Mouse (Mus musculus): ENCODE measurements around the gene Coro2b. TPM values are rescaled to one million over a fixed set of nuclear protein-coding genes. Genes with fewer than 3 reads are reported as not detected.

Gene Coro2b
- polyA plus RNA-seq, 1 experiment from 2014 or later = 7.3 TPM

DNA sequence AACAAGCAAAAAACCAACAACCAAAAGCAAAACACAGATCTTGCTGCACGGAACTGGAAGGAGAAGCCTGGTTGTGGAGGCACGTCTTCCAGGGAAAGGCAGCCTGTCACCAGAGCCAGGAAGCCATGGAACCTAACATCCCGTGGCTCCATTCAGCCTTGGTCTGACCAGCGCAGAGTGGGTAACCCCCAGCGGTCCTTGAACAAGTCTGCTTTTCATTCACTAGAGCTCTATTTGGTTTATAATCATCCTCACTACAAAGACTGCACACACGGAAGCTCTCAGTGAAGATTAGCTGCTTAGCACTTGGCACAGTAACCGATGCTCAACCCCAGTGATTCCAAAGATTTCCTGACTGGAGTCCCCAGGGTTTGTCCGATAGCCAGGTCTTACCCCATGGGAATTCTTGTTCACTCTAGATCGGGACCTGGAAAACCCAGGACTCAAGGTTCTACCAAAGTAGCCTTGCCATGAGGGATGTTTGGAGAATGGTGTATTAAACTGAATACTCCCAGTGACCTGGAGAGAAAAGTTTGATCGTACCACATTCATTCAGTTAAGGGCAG is 154.2 kb downstream of the Coro2b start:
- Histone ChIP-seq H3K27ac (replicated peaks) (peak overlapping the region; percentile 82; the same call in 1 of the 2 replicates), H3K27me3 (replicated peaks) (no peaks in the 10 kb centered on the region), H3K9ac (0 out of 2 replicates have a peak overlapping the region, but pooled peaks have one; percentile 30), H3K4me3 (no peak overlapping the region), H3K36me3 (peaks cover 30% of the 10 kb centered on the region), H3K4me2 (no peak overlapping the region), H3K9me3 (no peaks in the 10 kb centered on the region), H3K4me1 (peaks cover 33% of the 10 kb centered on the region)
- WGBS = 63% methylated on average over 10 of the region's 10 CpGs
- no peak for ATAC-seq (ENCODE audit: extremely low read depth, insufficient number of reproducible peaks, low FRiP score, low TSS enrichment)

DNA sequence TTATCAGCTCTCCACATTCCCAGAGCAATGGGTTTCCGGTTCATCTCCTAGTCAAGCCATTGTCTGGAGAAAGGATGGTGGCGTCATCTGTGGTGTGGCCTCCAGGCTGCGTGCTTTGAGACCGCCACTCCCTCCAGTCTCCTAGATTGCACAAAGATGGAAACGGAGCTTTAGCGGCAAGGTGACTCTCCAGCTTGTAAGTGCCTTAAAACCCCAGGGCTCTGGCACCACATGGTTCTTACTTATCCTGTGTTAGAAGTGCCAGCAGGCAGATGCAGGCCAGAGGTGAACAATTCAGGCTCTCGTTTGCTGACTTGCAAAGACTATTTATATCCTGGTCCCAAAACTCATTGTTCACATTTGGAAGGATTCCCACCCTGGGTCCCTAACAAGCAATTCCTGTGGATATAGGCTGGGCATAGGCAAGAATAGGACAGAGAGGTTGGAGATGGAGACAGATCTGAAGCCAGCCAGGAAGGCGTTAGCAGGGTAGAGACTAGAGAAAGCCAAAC is 155.4 kb downstream of the Coro2b start:
- H3K4me2 ChIP-seq = peak overlapping the region; percentile 15; the same call in 1 of the 2 replicates
- ATAC-seq (ENCODE audit: extremely low read depth, insufficient number of reproducible peaks, low FRiP score, low TSS enrichment) = peak; percentile 31; the same call in 1 of the 2 replicates
- peaks cover 33% of the 10 kb centered on the region for H3K4me1 ChIP-seq
- no peak overlapping the region for H3K4me3 ChIP-seq
- H3K27ac ChIP-seq (replicated peaks) = peak overlapping the region; percentile 82
- no peaks in the 10 kb centered on the region for H3K27me3 ChIP-seq (replicated peaks)
- H3K9ac ChIP-seq = peak overlapping the region; percentile 24; the same call in 1 of the 2 replicates
- H3K9me3 ChIP-seq = no peaks in the 10 kb centered on the region
- H3K36me3 ChIP-seq = peaks cover 41% of the 10 kb centered on the region
- WGBS = 27% methylated on average over 8 of the region's 8 CpGs

DNA sequence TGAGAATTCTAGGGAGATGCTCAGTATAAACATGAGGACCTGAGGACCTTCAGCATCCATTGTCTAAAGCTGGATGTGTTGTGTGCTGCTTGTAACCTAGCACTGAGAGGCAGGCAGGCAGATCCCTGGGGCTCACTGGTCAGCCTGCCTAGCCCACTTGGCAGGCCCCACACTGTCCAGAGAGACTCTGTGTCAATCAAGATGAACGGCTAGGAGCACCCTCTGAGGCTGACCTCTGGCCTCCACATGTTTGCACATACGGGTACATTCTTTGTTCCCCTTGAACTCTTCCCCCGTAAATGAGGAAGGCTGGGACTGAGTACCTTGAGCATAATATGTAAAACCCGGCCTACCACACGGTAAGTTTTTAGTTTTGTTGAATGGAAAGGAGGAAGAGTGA is 156.5 kb downstream of the Coro2b start:
- 67% methylated on average over 5 of the region's 5 CpGs for WGBS
- Histone ChIP-seq H3K4me1 (peaks cover 33% of the 10 kb centered on the region), H3K9ac (peak overlapping the region; percentile 24; the same call in 1 of the 2 replicates), H3K9me3 (no peaks in the 10 kb centered on the region), H3K4me2 (no peak overlapping the region), H3K27ac (replicated peaks) (peak overlapping the region; percentile 82), H3K27me3 (replicated peaks) (no peaks in the 10 kb centered on the region), H3K36me3 (peaks cover 52% of the 10 kb centered on the region), H3K4me3 (no peak overlapping the region)
- ATAC-seq (ENCODE audit: extremely low read depth, insufficient number of reproducible peaks, low FRiP score, low TSS enrichment) = no peak

DNA sequence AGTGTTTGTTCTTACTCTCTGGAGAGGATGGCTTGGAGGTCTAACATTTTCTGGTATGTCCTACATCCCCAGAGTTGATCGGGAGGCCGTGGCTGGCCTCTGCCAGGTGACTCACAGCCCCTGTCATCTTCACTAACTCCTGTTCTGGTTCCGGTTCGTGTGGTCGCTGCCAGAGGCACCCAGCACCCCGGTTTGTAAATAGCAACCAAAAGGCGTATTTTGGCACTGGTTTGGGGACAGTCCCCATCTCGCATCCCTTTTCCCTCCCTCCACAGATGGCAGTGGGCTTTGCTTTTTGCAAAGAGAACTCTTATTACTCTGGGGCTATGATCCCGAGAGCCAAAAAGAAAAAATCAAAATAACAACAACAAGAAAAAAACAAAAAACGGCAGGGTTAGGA is 158.9 kb downstream of the Coro2b start:
- Histone ChIP-seq H3K4me1 (peaks cover 54% of the 10 kb centered on the region), H3K9me3 (no peaks in the 10 kb centered on the region), H3K27ac (replicated peaks) (no peak overlapping the region), H3K9ac (no peak overlapping the region), H3K27me3 (replicated peaks) (no peaks in the 10 kb centered on the region), H3K4me2 (no peak overlapping the region), H3K4me3 (no peak overlapping the region), H3K36me3 (peaks cover 75% of the 10 kb centered on the region)
- no peak for ATAC-seq (ENCODE audit: extremely low read depth, insufficient number of reproducible peaks, low FRiP score, low TSS enrichment)
- WGBS = 92% methylated on average over 10 of the region's 10 CpGs

DNA sequence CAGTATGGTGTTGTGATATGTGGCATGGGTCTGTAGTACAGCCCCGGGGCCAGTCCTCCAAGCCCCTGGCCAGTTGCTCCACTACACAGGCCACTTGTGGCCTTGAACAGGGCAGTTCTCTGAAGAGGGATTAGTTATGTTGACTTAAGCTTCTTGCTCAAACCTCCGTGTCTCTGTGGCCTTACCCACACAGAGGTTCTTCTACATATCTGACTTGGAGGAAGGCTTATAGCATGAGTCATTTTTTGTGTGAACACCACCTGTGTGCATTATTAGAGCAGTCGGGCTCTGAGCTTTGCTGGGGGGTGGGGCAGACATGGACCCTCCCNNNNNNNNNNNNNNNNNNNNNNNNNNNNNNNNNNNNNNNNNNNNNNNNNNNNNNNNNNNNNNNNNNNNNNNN is 162.6 kb downstream of the Coro2b start:
- ATAC-seq (ENCODE audit: extremely low read depth, insufficient number of reproducible peaks, low FRiP score, low TSS enrichment) = no peak
- H3K4me2 ChIP-seq = no peak overlapping the region
- peaks cover 52% of the 10 kb centered on the region for H3K4me1 ChIP-seq
- 63% methylated on average over 3 of the region's 3 CpGs for WGBS
- no peaks in the 10 kb centered on the region for H3K27me3 ChIP-seq (replicated peaks)
- no peak overlapping the region for H3K4me3 ChIP-seq
- H3K9me3 ChIP-seq = no peaks in the 10 kb centered on the region
- peak overlapping the region; percentile 33; the same call in 1 of the 2 replicates for H3K27ac ChIP-seq (replicated peaks)
- peaks cover 71% of the 10 kb centered on the region for H3K36me3 ChIP-seq
- H3K9ac ChIP-seq = no peak overlapping the region

DNA sequence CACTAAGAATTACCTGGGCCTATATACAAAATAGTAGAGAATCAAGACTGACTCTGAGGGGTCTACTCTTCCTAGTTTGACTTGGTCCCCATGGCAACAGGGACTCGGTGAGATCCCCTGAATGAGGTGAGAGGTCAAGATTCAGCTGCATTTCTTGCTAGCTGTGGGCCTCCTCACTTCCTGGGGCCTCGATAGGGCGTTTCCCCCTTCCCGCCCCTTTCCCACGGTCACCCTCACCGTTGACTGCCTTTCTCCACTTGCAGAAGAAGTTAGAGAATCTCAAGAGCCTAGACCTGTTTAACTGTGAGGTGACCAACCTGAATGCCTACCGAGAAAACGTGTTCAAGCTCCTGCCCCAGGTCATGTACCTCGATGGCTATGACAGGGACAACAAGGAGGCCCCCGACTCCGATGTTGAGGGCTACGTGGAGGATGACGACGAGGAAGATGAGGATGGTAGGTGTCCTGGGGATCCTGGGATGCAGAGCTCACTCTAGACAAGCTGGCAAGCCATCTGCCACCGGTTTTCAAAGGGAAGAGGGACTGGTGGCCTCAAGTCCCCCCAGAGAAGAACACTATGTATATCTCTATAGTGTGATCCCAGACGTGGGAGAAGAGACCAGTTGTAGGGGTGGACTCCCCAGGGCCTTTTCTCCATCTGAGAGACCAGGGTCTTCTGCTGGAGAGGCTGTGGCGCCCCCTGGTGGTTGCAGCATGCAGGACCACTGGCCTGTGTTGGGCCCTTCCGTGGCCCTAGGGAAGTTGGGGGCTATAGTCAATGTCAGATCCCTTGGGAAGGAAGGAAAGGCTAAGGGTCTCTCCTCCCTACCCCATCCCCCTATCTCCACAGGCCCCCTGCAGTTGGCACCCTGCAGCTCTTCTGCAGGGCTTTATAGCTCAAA is 163.4 kb downstream of the Coro2b start:
- no peaks in the 10 kb centered on the region for H3K27me3 ChIP-seq (replicated peaks)
- no peak overlapping the region for H3K9ac ChIP-seq
- H3K4me3 ChIP-seq = no peak overlapping the region
- H3K9me3 ChIP-seq = no peaks in the 10 kb centered on the region
- peak overlapping the region; percentile 51 for H3K27ac ChIP-seq (replicated peaks)
- H3K4me2 ChIP-seq = no peak overlapping the region
- ATAC-seq (ENCODE audit: extremely low read depth, insufficient number of reproducible peaks, low FRiP score, low TSS enrichment) = no peak
- peaks cover 66% of the 10 kb centered on the region for H3K36me3 ChIP-seq
- H3K4me1 ChIP-seq = peaks cover 60% of the 10 kb centered on the region
- WGBS = 52% methylated on average over 18 of the region's 18 CpGs

DNA sequence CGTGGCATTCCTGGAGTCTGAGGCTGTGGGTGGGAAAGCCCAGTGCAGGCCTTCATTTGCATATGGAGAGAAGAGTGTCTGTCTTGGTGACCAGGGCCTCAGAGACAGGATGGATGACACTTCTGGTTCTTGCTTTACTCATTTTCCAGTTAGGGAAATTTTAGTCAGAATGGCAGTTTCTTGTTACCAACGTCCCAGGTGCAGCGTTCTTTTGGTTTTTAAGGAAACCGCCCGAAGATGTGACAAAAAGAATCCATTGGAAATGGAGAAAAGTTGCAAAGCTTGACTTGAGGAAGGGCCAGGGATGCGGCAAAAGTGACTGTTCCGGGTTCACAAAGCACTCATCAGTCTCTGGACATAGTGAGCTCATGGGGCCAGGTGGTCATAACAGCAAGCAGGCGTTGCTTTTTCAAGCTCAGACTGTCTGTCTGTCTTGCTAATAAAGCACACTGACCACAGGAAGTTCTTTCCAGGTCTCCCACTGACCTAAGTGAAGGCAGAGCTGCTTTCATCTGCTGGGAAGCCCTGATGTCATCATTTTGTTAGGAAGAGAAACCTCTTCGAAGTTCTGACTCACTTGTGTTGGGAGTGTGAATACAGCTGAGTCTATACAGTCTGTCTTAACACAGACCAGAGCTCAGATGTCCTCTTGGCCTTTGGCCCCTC is 164.2 kb downstream of the Coro2b start:
- Histone ChIP-seq H3K36me3 (peaks cover 58% of the 10 kb centered on the region), H3K4me2 (no peak overlapping the region), H3K9ac (no peak overlapping the region), H3K27ac (replicated peaks) (peak overlapping the region; percentile 39; the same call in 1 of the 2 replicates), H3K4me3 (no peak overlapping the region), H3K9me3 (no peaks in the 10 kb centered on the region), H3K4me1 (peaks cover 68% of the 10 kb centered on the region), H3K27me3 (replicated peaks) (no peaks in the 10 kb centered on the region)
- no peak for ATAC-seq (ENCODE audit: extremely low read depth, insufficient number of reproducible peaks, low FRiP score, low TSS enrichment)
- 77% methylated on average over 9 of the region's 9 CpGs for WGBS

DNA sequence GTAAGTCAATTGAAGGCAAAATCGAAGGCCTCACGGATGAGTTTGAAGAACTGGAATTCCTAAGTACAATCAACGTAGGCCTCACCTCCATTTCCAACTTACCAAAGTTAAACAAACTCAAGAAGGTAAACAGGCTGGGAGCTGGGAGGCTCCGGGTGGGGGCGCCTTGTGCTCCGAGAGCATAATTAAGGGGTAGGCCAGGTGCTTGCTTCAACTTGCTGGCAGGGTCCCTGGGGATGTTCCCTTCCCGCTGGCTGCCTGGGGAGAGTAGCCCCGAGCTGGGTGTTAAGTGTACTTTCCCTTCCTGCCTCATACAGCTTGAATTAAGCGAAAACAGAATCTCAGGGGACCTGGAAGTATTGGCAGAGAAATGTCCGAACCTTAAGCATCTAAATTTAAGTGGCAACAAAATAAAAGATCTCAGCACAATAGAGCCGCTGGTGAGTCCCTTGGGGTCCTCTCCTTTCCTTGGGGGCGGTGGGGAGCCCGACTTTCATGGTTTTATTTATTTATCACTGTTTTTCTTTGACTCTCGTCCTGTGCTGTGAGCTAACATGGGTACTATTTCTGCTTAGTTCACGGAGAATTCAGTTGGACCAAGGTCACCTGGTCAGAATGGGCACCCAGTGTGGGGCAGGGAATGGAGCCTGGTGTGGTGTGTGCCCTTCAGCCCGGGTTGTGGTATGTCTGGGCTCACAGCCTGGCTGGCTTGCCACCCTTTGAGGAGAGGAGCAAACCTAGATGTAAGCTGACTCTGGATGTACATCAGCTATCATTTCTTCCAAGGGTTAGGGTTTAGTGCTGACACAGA is 164.9 kb downstream of the Coro2b start:
- H3K36me3 ChIP-seq = peaks cover 50% of the 10 kb centered on the region
- no peak for ATAC-seq (ENCODE audit: extremely low read depth, insufficient number of reproducible peaks, low FRiP score, low TSS enrichment)
- no peak overlapping the region; the same call in 1 of the 2 replicates for H3K9ac ChIP-seq
- no peaks in the 10 kb centered on the region for H3K9me3 ChIP-seq
- no peak overlapping the region for H3K27ac ChIP-seq (replicated peaks)
- peaks cover 75% of the 10 kb centered on the region for H3K4me1 ChIP-seq
- H3K4me3 ChIP-seq = no peak overlapping the region
- no peak overlapping the region for H3K4me2 ChIP-seq
- H3K27me3 ChIP-seq (replicated peaks) = no peaks in the 10 kb centered on the region
- WGBS = 77% methylated on average over 16 of the region's 16 CpGs

DNA sequence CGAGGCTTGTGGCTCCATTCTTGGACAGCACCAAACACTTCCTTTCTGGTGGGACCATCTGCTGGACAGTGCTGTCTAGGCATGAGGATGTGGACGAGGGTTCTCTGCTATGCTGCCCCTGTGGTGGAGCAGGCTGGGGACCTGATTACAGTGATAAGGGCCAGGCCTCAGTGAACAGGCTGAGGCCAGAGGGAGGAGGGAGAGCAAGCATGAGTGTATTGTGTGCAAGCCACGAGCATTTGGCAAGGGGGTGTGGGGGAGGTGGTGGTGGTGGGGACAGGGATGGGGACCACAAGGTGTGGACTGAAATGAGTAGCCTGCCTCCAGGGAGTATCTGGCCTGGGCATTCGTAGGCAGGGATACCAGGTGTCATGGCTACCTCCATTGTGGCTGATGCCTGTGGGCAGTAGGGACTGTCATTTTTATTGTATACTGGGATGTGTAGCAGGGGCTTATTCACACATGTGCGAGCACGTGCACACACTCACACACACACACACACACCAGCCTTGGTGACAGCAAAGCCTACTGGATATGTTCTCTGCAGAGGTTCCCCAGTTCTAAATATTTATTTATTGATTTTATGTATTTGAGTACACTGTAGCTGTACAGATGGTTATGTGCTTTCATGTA is 166.1 kb downstream of the Coro2b start:
- H3K4me2 ChIP-seq = no peak overlapping the region
- peaks cover 39% of the 10 kb centered on the region for H3K36me3 ChIP-seq
- H3K4me3 ChIP-seq = no peak overlapping the region
- no peak overlapping the region for H3K9ac ChIP-seq
- 48% methylated on average over 6 of the region's 6 CpGs for WGBS
- peaks cover 87% of the 10 kb centered on the region for H3K4me1 ChIP-seq
- H3K27me3 ChIP-seq (replicated peaks) = no peaks in the 10 kb centered on the region
- H3K9me3 ChIP-seq = no peaks in the 10 kb centered on the region
- ATAC-seq (ENCODE audit: extremely low read depth, insufficient number of reproducible peaks, low FRiP score, low TSS enrichment) = no peak
- H3K27ac ChIP-seq (replicated peaks) = 0 out of 2 replicates have a peak overlapping the region, but pooled peaks have one; percentile 10

DNA sequence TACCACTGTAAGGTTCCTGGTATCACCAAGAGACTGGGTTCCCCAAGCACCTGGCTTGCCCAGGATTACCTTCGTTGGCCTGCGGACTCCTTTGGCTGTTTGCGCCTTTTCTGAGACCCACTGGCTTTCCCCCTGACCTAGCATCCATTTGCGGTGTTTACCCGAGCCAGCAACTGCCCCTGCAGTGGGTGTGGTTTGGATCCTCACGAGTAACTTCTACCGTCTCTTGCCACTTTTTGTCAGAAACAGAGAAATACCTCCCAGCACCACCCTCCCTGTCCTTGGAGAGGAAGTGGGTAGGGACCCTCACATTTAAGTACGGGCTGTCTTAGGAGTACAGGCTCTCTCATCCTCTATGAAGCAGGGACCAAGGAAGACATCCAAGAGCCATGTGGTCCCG is 166.7 kb downstream of the Coro2b start:
- Histone ChIP-seq H3K9ac (no peak overlapping the region), H3K9me3 (no peaks in the 10 kb centered on the region), H3K27me3 (replicated peaks) (no peaks in the 10 kb centered on the region), H3K4me2 (no peak overlapping the region), H3K36me3 (peaks cover 33% of the 10 kb centered on the region), H3K4me3 (no peak overlapping the region), H3K27ac (replicated peaks) (0 out of 2 replicates have a peak overlapping the region, but pooled peaks have one; percentile 10), H3K4me1 (peaks cover 93% of the 10 kb centered on the region)
- WGBS = 62% methylated on average over 9 of the region's 9 CpGs
- no peak for ATAC-seq (ENCODE audit: extremely low read depth, insufficient number of reproducible peaks, low FRiP score, low TSS enrichment)
